ENCODE assay signal across 6 mouse cellular contexts in genomic region chr3:16527511-16527910, GRCm38 (mm10).
DNase-seq lines count a peak whose midpoint lies in the region.

No protein-coding gene starts in this region.

- DNase-seq in 3134 (ENCODE audit: extremely low read depth, insufficient read length, low spot score) (peak; percentile 75), 3T3-L1 (ENCODE audit: low read depth, low spot score) (peak; percentile 71), NIH3T3 (ENCODE audit: low read depth) (peak; percentile 1), R1 (ENCODE audit: low read depth, low spot score) (peak; percentile 19), ZHBTc4 (ENCODE audit: low read depth, low spot score) (peak; percentile 6), adipocyte (ENCODE audit: low spot score) (peak; percentile 72)

Comparison
In these comparisons a context has a peak if more than half of its experiments do, and no peak if none do; other contexts are left out.
1. Peak in every context shown above with its lines: DNase-seq.
2. DNase-seq: peak in every context shown above with its lines; median percentile 75 in 3134; 72 in adipocyte; 71 in 3T3-L1; 19 in R1; 6 in ZHBTc4; 1 in NIH3T3.